Mouse (Mus musculus): ENCODE measurements around the gene Ehbp1l1.

Gene Ehbp1l1

GRCm38 (mm10) chr19:5668372-5668771 is 57.7 kb downstream of the Ehbp1l1 start:
- no peak for DNase-seq (ENCODE audit: low read depth, low spot score)

- no peak for DNase-seq (ENCODE audit: low read depth, low spot score)
Measured at GRCm38 (mm10) chr19:5666386-5666785, 59.7 kb downstream of the Ehbp1l1 start.

DNA sequence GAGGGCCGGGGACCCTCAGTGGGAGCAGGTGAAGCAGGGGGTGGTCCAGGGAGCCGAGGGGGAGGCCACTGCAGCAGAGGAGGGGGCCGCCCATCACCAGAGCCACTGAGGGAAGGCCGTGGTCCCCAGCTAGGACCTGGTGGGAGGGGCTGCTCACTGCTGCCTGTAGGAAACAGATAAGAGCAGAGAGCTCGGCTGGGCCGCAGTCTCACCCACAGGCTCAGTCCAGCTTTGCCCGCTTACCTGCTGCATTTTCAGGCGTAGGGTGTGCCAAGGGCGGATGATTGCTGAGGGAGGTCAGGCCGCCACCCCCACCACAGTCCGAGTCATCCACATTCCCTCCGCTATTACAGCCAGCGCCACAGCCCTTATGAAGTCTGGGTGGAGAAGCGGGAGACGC is 60.7 kb downstream of the Ehbp1l1 start:
- DNase-seq (ENCODE audit: low read depth, low spot score), result no peak

DNA sequence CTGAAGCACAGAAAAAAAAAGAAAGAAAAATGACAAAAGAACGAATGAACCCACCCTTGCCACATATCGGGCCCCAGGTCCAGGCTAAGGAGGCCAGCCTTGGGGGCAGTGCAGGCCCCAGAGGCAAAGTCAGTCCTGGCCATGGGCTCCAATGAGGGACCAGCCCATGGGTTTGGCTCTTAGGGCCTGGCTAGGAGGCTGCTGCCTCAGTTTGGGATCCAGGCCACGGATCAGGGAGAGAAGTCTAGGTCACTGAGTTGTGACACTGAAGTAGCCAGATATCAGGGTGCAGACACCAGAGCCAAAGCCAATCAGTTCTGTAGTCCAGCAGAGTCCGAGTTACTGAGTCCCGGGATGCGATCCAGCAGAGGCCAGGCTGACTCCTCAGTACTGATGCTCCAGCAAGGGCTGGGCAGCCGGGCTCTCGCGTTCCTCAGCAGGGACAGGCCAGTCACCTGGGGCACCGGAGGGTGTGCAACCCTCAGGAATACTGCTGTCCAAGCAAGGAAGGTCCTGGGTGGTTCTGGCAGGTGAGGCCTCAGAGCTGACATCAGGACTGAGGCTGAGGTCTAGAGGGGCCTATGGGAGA is 61.4 kb downstream of the Ehbp1l1 start:
- DNase-seq (ENCODE audit: low read depth, low spot score), result no peak

GRCm38 (mm10) chr19:5662981-5663913 is 62.9 kb downstream of the Ehbp1l1 start, which contains the start of gene Sipa1:
Gene Sipa1 (minus strand): TSS chr19:5663707.
- peak; percentile 62 for DNase-seq (ENCODE audit: low read depth, low spot score)

GRCm38 (mm10) chr19:5662310-5662709 is 63.8 kb downstream of the Ehbp1l1 start:
- no peak for DNase-seq (ENCODE audit: low read depth, low spot score)

DNA sequence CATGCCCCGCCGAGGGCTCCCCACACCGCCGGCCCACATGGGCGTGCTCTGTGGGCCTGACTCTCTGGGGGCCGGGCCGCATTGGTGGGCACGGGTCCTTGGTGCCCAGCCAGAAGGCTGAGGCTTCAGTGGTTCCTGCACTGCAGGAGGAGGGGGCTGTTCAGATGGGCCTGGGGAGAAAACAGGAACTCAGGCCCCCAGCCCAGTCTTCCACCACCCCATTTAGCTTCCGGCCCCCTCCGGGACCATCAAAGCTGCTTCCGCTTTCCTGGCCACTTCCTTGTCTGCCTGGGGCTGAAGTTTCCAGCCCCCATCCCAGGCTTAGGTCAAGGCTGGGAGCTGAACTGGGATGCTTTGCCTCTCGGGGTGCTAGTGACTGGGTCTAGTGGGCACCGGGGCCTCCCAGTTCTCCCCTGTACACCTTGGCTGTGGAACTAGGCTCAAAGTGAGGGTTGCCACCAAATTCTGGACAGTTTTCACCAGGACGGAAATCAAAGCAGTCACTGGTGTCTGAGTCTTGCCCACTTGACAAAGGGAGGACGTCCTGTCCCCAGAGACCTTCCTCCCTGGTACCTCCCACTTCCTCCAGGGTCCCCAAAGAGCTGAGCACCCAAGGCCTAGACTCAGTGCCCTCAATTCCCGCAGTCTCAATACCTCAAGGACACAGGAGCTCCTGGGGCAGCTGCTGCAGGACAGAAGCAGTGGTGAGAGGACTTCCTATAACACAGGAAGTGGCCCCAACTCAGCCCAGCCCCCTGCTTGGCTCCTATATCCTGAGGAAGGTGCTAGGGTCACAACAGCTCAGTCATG is 65.0 kb downstream of the Ehbp1l1 start:
- DNase-seq (ENCODE audit: low read depth, low spot score), result no peak

All from WW6 (cell line).